Mouse (Mus musculus) midbrain, postnatal 0 days (tissue): ENCODE results near the gene Gm20518. TPM values are rescaled to one million over a fixed set of nuclear protein-coding genes. Genes with fewer than 3 reads are reported as not detected.

Experiments
- ATAC-seq: fragments of 200-750 bp; cut with Nextera tagmentation; 2 replicates; pipeline ENCODE4 v1.8.0; 2017; ENCODE audit warnings: moderate number of reproducible peaks, mild to moderate bottlenecking, moderate TSS enrichment, moderate library complexity; ENCODE audit not compliant: low FRiP score
- DNase-seq: peaks from one replicate; pipeline ENCODE4 v3.0.0-alpha.2; 2015; ENCODE audit warnings: low spot score
- H3K27ac ChIP-seq: fragments of 300-500 bp; sonication (generic); 2 replicates; pipeline ENCODE4 v1.5.1; 2014; ENCODE audit warnings: low read depth, mild to moderate bottlenecking, low read length, mixed read lengths
- H3K27me3 ChIP-seq: fragments of 300-500 bp; sonication (generic); 2 replicates; pipeline ENCODE4 v1.6.1; 2014; ENCODE audit warnings: low read length, control low read depth, mixed read lengths; ENCODE audit not compliant: insufficient read depth
- H3K36me3 ChIP-seq: fragments of 300-500 bp; sonication (generic); 2 replicates; pipeline ENCODE4 v1.6.1; 2014; ENCODE audit warnings: low read length, control low read depth, mixed read lengths; ENCODE audit not compliant: insufficient read depth
- H3K4me1 ChIP-seq: fragments of 300-500 bp; sonication (generic); 2 replicates; pipeline ENCODE4 v1.6.1; 2014; ENCODE audit warnings: mild to moderate bottlenecking, control low read depth, antibody characterized with exemption, low read length, mixed read lengths; ENCODE audit not compliant: insufficient read depth
- H3K4me2 ChIP-seq: fragments of 300-500 bp; sonication (generic); 2 replicates; pipeline ENCODE4 v1.6.1; 2014; ENCODE audit warnings: low read depth, mild to moderate bottlenecking, low read length, mixed read lengths; ENCODE audit not compliant: poor library complexity, severe bottlenecking
- H3K4me3 ChIP-seq: fragments of 300-500 bp; sonication (generic); 2 replicates; pipeline ENCODE4 v1.5.1; 2014; ENCODE audit warnings: low read depth, mild to moderate bottlenecking, low read length, moderate library complexity
- H3K9ac ChIP-seq: fragments of 300-500 bp; sonication (generic); replicated peaks from 2 replicates; pipeline ENCODE4 v1.6.1; 2014; ENCODE audit warnings: mild to moderate bottlenecking, low read length, moderate library complexity, mixed read lengths; ENCODE audit not compliant: poor library complexity, severe bottlenecking
- H3K9me3 ChIP-seq: fragments of 300-500 bp; sonication (generic); 2 replicates; pipeline ENCODE4 v1.6.1; 2016; ENCODE audit warnings: low read length, control low read depth
- CTCF ChIP-seq: IDR thresholded peaks from 2 replicates; pipeline ENCODE4 v1.5.1; 2016; ENCODE audit warnings: antibody characterized with exemption, mild to moderate bottlenecking
- WGBS: fragments of 180-500 bp; shearing (Covaris S2); extraction: QIAGEN DNeasy Blood & Tissue Kit; methylation state at CpG from one replicate; pipeline ENCODE4 v1.1.7; 2014; 5-methylcytosine and 5-hydroxymethylcytosine counted together
- polyA plus RNA-seq: library from polyadenylated mRNA; unstranded; fragments of >200 nt; fragmentation: Nextera tagmentation; extraction: Ambion mirVana; gene quantifications from 2 replicates; pipeline ENCODE4 v1.2.1, GENCODE M21; 2015
- total RNA-seq: library from RNA; depleted of rRNA; stranded (reverse); fragments of >200 nt; gene quantifications from 2 replicates; pipeline ENCODE4 v1.2.3, GENCODE M21; 2014

Gm20518 gene
- total and polyA plus RNA-seq, 2 experiments from 2014 or later: 0.15 to 1.6 TPM

GRCm38 (mm10) chr16:17802839-17803674 is 88.4 kb downstream of the Gm20518 start:
- H3K4me1 ChIP-seq: peaks cover 33% of the 10 kb centered on the region
- ATAC-seq (peak; percentile 29; the same call in 1 of the 2 replicates), DNase-seq (peak; percentile 47)
- peaks cover 70% of the 10 kb centered on the region for H3K27me3 ChIP-seq
- peak overlapping the region; percentile 54 for H3K9ac ChIP-seq
- no peaks in the 10 kb centered on the region for H3K9me3 ChIP-seq
- no peak overlapping the region for H3K27ac ChIP-seq
- 3% methylated on average over 83 of the region's 83 CpGs for WGBS
- H3K4me2 ChIP-seq: peak overlapping the region; percentile 75
- TF ChIP-seq CTCF: peak; percentile 14
- H3K36me3 ChIP-seq: no peaks in the 10 kb centered on the region
- H3K4me3 ChIP-seq: peak overlapping the region; percentile 41

- Histone ChIP-seq H3K4me3 (peak overlapping the region; percentile 41), H3K36me3 (no peaks in the 10 kb centered on the region), H3K9ac (peak overlapping the region; percentile 54), H3K4me2 (peak overlapping the region; percentile 75), H3K9me3 (no peaks in the 10 kb centered on the region), H3K27ac (no peak overlapping the region), H3K4me1 (peaks cover 30% of the 10 kb centered on the region), H3K27me3 (peaks cover 74% of the 10 kb centered on the region)
- ATAC-seq (0 out of 2 replicates have a peak, but pooled peaks have one; percentile 0), DNase-seq (no peak)
- WGBS: 3% methylated on average over 18 of the region's 18 CpGs
- TF ChIP-seq CTCF: no peak
These were observed 89.0 kb downstream of the Gm20518 start for GRCm38 (mm10) chr16:17802456-17802838.

GRCm38 (mm10) chr16:17801777-17802455 is 89.6 kb downstream of the Gm20518 start:
- DNase-seq: no peak
- Histone ChIP-seq H3K9ac (no peak overlapping the region), H3K27me3 (peaks cover 78% of the 10 kb centered on the region), H3K4me2 (peak overlapping the region; percentile 75), H3K9me3 (no peaks in the 10 kb centered on the region), H3K4me3 (peak overlapping the region; percentile 41; the same call in 1 of the 2 replicates), H3K4me1 (peaks cover 30% of the 10 kb centered on the region), H3K27ac (no peak overlapping the region), H3K36me3 (no peaks in the 10 kb centered on the region)
- 4% methylated on average over 7 of the region's 7 CpGs for WGBS
- no peak for ATAC-seq
- TF ChIP-seq CTCF: no peak

- ATAC-seq (no peak), DNase-seq (no peak)
- H3K9ac ChIP-seq: no peak overlapping the region
- no peak overlapping the region for H3K4me3 ChIP-seq
- H3K4me2 ChIP-seq: no peak overlapping the region
- H3K4me1 ChIP-seq: peaks cover 22% of the 10 kb centered on the region
- H3K27ac ChIP-seq: no peak overlapping the region
- H3K9me3 ChIP-seq: no peaks in the 10 kb centered on the region
- TF ChIP-seq CTCF: no peak
- H3K27me3 ChIP-seq: peaks cover 81% of the 10 kb centered on the region
- no peaks in the 10 kb centered on the region for H3K36me3 ChIP-seq
These were observed 91.9 kb downstream of the Gm20518 start for GRCm38 (mm10) chr16:17799584-17799983.

- Histone ChIP-seq H3K4me3 (peak overlapping the region; percentile 22; the same call in 1 of the 2 replicates), H3K4me1 (peaks cover 15% of the 10 kb centered on the region), H3K36me3 (no peaks in the 10 kb centered on the region), H3K9me3 (no peaks in the 10 kb centered on the region), H3K4me2 (peak overlapping the region; percentile 97), H3K9ac (no peak overlapping the region), H3K27ac (no peak overlapping the region), H3K27me3 (peaks cover 71% of the 10 kb centered on the region)
- no peak for DNase-seq
- TF ChIP-seq CTCF: no peak
- no peak for ATAC-seq
- WGBS: 9% methylated on average over 25 of the region's 45 CpGs
These were observed 92.9 kb downstream of the Gm20518 start for GRCm38 (mm10) chr16:17798321-17799180.
